Mouse (Mus musculus): ENCODE measurements at regions not wholly inside any gene's neighbourhood (a gene's known extent, or its start where the extent isn't known, plus 50 kb on each side); places are given as distances from the start of the nearest gene placed in this dataset.

DNA sequence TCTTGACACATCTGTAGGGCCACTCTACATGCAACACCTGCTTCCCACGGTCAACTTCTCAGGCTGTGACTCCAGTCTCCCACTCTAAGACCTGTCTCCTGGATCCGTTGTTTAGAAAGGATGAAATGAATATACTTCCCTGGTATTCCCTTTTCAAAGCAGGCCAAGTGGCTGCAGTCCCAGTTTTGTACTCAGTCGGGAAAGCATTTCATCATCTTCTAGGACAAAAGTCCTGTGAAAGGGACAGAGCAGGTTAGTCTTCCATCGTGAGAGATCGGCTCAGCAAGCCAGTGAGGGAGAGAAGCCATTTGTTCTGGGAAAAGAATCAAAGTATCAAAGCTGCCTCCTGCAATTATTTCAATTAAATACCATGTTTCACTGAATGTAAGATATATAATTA lies 60.2 kb upstream of the Adpgk start:
- no peak for TF ChIP-seq GATA1 (IDR thresholded peaks at IDR 0.05; ENCODE audit: low read depth, low read length)
- TF ChIP-seq POLR2A (IDR thresholded peaks at IDR 0.05; ENCODE audit: control insufficient read depth in 1 of 2, insufficient read depth in 1 of 2, low read depth in 1 of 2, low read length in 2 of 2, poor library complexity in 1 of 2) = no peak
- no peak for TF ChIP-seq RCOR1 (IDR thresholded peaks at IDR 0.05; ENCODE audit: low read depth, low read length)
- TF ChIP-seq MXI1 (IDR thresholded peaks at IDR 0.05; ENCODE audit: low read depth, low read length) = no peak
- TF ChIP-seq NELFE (IDR thresholded peaks at IDR 0.05; ENCODE audit: low read depth, low read length) = no peak
- TF ChIP-seq ZNF384 (IDR thresholded peaks at IDR 0.05; ENCODE audit: low read depth, low read length) = no peak
- no peak for TF ChIP-seq CTCF (IDR thresholded peaks at IDR 0.05 in 2 of 3, conservative IDR thresholded peaks at IDR 0.05 in 1 of 3; ENCODE audit: control insufficient read depth in 1 of 3, insufficient read depth in 1 of 3, low read depth in 2 of 3, low read length in 3 of 3, poor library complexity in 1 of 3, severe bottlenecking in 1 of 3)
- no peak for TF ChIP-seq EP300 (IDR thresholded peaks at IDR 0.05; ENCODE audit: low read depth in 1 of 2, low read length in 2 of 2)
- no peak for TF ChIP-seq TCF12 (IDR thresholded peaks at IDR 0.05; ENCODE audit: low read depth, low read length)
- no peak for TF ChIP-seq GABPA (IDR thresholded peaks at IDR 0.05; ENCODE audit: low read depth, low read length)
- TF ChIP-seq USF2 (IDR thresholded peaks at IDR 0.05; ENCODE audit: borderline replicate concordance in 1 of 2, insufficient read depth in 1 of 2, low read depth in 1 of 2, low read length in 2 of 2) = no peak
- TF ChIP-seq MAX (IDR thresholded peaks at IDR 0.05; ENCODE audit: low read length) = no peak

Data from MEL (cell line).